ENCODE assay signal across 11 mouse cellular contexts in the genomic region with DNA sequence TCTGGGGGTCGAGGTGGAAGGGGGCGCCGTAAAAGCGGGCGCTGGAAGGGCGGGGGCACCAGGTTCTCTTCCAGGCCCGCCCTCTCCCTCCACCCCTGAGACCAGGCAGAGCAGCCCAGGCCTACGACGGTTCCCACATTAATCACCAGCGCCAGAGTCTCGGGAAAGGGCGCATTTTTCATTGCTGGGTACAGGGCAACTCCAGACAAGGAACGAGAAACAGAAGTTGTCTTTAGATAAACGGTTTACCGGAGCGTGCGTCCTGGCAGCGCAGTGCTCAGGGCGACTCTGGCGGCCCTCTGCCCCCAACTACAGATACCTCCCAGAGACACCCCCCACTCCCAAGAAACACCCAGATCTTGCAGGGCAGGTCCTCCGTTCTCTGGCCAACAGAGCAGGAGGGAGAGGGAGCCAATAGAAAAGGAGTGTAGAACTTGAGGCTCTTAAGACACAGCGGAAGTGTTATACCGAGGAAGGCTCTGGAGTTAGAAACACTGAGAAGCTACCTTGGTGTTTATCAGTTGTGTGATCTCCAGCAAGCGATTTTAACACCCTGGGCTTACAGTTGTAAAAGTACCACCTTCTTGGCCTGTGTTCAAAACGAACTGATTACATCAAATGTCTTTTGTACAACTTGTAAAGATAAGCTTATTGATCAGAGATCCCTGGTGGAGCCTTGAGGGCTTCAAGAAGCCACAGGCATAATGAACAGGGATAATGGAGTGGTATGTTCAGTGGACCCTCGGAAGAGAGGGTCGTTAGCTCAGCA. TPM values are rescaled to one million over a fixed set of nuclear protein-coding genes. Genes with fewer than 3 reads are reported as not detected.
DNase-seq lines count a peak whose midpoint lies in the region; ATAC-seq and TF ChIP-seq lines count a peak whose summit lies in the region.
"Had no signal": no experiment of that assay in that cellular context is flagged by ENCODE, and none has a peak within 500 bp of the region (broad histone marks: within the 10 kb centered on the region; RNA-seq: fewer than 3 reads in every experiment).

No protein-coding gene starts in this region.

- H3K4me3 ChIP-seq in heart, embryonic 11.5 days (ENCODE audit: low read depth, low read length) = peak overlapping the region; percentile 3; the same call in 1 of the 2 replicates
- no peak overlapping the region for H3K4me3 ChIP-seq in stomach, embryonic 14.5 days (ENCODE audit: low read depth, low read length)
- H3K4me3 ChIP-seq in stomach, postnatal 0 days (ENCODE audit: low read depth, low read length) = no peak overlapping the region
- H3K4me3 ChIP-seq in liver, embryonic 12.5 days = 0 out of 2 replicates have a peak overlapping the region, but pooled peaks have one; percentile 20
- no peak overlapping the region for H3K4me3 ChIP-seq in forebrain, embryonic 12.5 days (replicated peaks)
- H3K4me3 ChIP-seq: erythroblast, embryonic 14.5 days had no signal

- H3K4me1 ChIP-seq in heart, embryonic 11.5 days (ENCODE audit: control insufficient read depth, insufficient read depth, low read length) = peaks cover 3% of the 10 kb centered on the region; the same call in 1 of the 2 replicates
- peaks cover 7% of the 10 kb centered on the region for H3K4me1 ChIP-seq in stomach, embryonic 14.5 days (ENCODE audit: control insufficient read depth, insufficient read depth, low read length)
- no peaks in the 10 kb centered on the region for H3K4me1 ChIP-seq in stomach, postnatal 0 days (replicated peaks; ENCODE audit: control insufficient read depth, insufficient read depth)
- H3K4me1 ChIP-seq in liver, embryonic 12.5 days = peaks cover 11% of the 10 kb centered on the region; the same call in 1 of the 2 replicates
- H3K4me1 ChIP-seq in forebrain, embryonic 12.5 days = peaks cover 3% of the 10 kb centered on the region; the same call in 1 of the 2 replicates

- peaks cover 98% of the 10 kb centered on the region for H3K27me3 ChIP-seq in heart, embryonic 11.5 days (ENCODE audit: control insufficient read depth, insufficient read depth, low read length)
- peaks cover 73% of the 10 kb centered on the region for H3K27me3 ChIP-seq in stomach, embryonic 14.5 days (ENCODE audit: control insufficient read depth, insufficient read depth, low read length)
- H3K27me3 ChIP-seq in stomach, postnatal 0 days (ENCODE audit: control insufficient read depth, insufficient read depth, low read length) = peaks cover 37% of the 10 kb centered on the region
- peaks cover 99% of the 10 kb centered on the region for H3K27me3 ChIP-seq in liver, embryonic 12.5 days (replicated peaks)
- peaks cover 98% of the 10 kb centered on the region for H3K27me3 ChIP-seq in forebrain, embryonic 12.5 days

- no peak for DNase-seq in heart, adult 8-10 months (ENCODE audit: low spot score)
- no peak for DNase-seq in stomach, postnatal 0 days (ENCODE audit: low spot score)
- DNase-seq in layer of hippocampus, adult 11-12 months (ENCODE audit: low spot score) = no peak
- no peak for DNase-seq in thymus, postnatal 36 days
- DNase-seq: heart, adult 11 months had no signal

- no peak for TF ChIP-seq CTCF in stomach, postnatal 0 days (IDR thresholded peaks at IDR 0.05; ENCODE audit: low read depth)

- H3K36me3 ChIP-seq in heart, embryonic 11.5 days (ENCODE audit: control insufficient read depth, insufficient read depth, low read length) = no peaks in the 10 kb centered on the region
- H3K36me3 ChIP-seq in stomach, embryonic 14.5 days (ENCODE audit: control insufficient read depth, insufficient read depth, low read length) = no peaks in the 10 kb centered on the region
- H3K36me3 ChIP-seq in stomach, postnatal 0 days (ENCODE audit: control insufficient read depth, insufficient read depth, low read length) = no peaks in the 10 kb centered on the region
- no peaks in the 10 kb centered on the region for H3K36me3 ChIP-seq in liver, embryonic 12.5 days
- no peaks in the 10 kb centered on the region for H3K36me3 ChIP-seq in forebrain, embryonic 12.5 days (replicated peaks)

- ATAC-seq in heart, embryonic 11.5 days (replicated peaks; ENCODE audit: insufficient number of reproducible peaks, low FRiP score, low TSS enrichment) = no peak
- ATAC-seq in stomach, embryonic 14.5 days (ENCODE audit: insufficient number of reproducible peaks, insufficient read depth, low FRiP score, low read depth) = no peak
- ATAC-seq in stomach, postnatal 0 days (ENCODE audit: low FRiP score, low TSS enrichment) = no peak
- ATAC-seq in liver, embryonic 12.5 days = no peak
- ATAC-seq in forebrain, embryonic 12.5 days (ENCODE audit: low FRiP score) = no peak

- under 1% methylated on average over 27 of the region's 27 CpGs for WGBS in heart, embryonic 11.5 days (ENCODE audit: insufficient replicate concordance)
- WGBS in stomach, embryonic 14.5 days = under 1% methylated on average over 27 of the region's 27 CpGs
- WGBS in stomach, postnatal 0 days = 1% methylated on average over 27 of the region's 27 CpGs
- under 1% methylated on average over 27 of the region's 27 CpGs for WGBS in liver, embryonic 12.5 days (ENCODE audit: insufficient replicate concordance)
- WGBS in forebrain, embryonic 12.5 days = under 1% methylated on average over 27 of the region's 27 CpGs

- no peak overlapping the region for H3K9ac ChIP-seq in heart, embryonic 11.5 days (ENCODE audit: low read depth, low read length)
- H3K9ac ChIP-seq in stomach, embryonic 14.5 days (replicated peaks; ENCODE audit: low read depth, low read length) = no peak overlapping the region
- H3K9ac ChIP-seq in stomach, postnatal 0 days (ENCODE audit: low read length) = no peak overlapping the region
- H3K9ac ChIP-seq in liver, embryonic 12.5 days = no peak overlapping the region
- no peak overlapping the region for H3K9ac ChIP-seq in forebrain, embryonic 12.5 days

- H3K4me2 ChIP-seq in heart, embryonic 11.5 days = peak overlapping the region; percentile 25; the same call in 1 of the 2 replicates
- H3K4me2 ChIP-seq in stomach, embryonic 14.5 days (replicated peaks; ENCODE audit: low read depth, low read length) = peak overlapping the region; percentile 16
- H3K4me2 ChIP-seq in stomach, postnatal 0 days (replicated peaks; ENCODE audit: low read depth) = no peak overlapping the region; the same call in 1 of the 2 replicates
- peak overlapping the region; percentile 37 for H3K4me2 ChIP-seq in liver, embryonic 12.5 days
- no peak overlapping the region for H3K4me2 ChIP-seq in forebrain, embryonic 12.5 days

- H3K27ac ChIP-seq in heart, embryonic 11.5 days (ENCODE audit: low read depth, low read length) = no peak overlapping the region
- H3K27ac ChIP-seq in stomach, embryonic 14.5 days (ENCODE audit: low read length) = no peak overlapping the region
- H3K27ac ChIP-seq in stomach, postnatal 0 days (replicated peaks) = no peak overlapping the region
- no peak overlapping the region for H3K27ac ChIP-seq in liver, embryonic 12.5 days
- H3K27ac ChIP-seq in forebrain, embryonic 12.5 days = no peak overlapping the region

- H3K9me3 ChIP-seq in heart, embryonic 11.5 days (replicated peaks; ENCODE audit: control insufficient read depth, low read length) = no peaks in the 10 kb centered on the region
- no peaks in the 10 kb centered on the region for H3K9me3 ChIP-seq in stomach, embryonic 14.5 days (ENCODE audit: control insufficient read depth, low read depth, low read length)
- no peaks in the 10 kb centered on the region for H3K9me3 ChIP-seq in stomach, postnatal 0 days (ENCODE audit: control insufficient read depth, low read length)
- no peaks in the 10 kb centered on the region for H3K9me3 ChIP-seq in liver, embryonic 12.5 days (replicated peaks)
- H3K9me3 ChIP-seq in forebrain, embryonic 12.5 days = no peaks in the 10 kb centered on the region

- no peak for TF ChIP-seq EP300 in stomach, postnatal 0 days (optimal IDR thresholded peaks at IDR 0.05)

RNA-seq across cellular contexts. Expression of gene Nkx2-3, which starts 12.2 kb away (rescaled TPM):
- not detected in 2 replicates for polyA plus RNA-seq in heart, embryonic 11.5 days (2014; fragmentation: Nextera tagmentation; extraction: Ambion mirVana)
- total RNA-seq in heart, adult 8-10 months (2022) = not detected
- 5.5 and 6.9 TPM in 2 replicates for polyA plus RNA-seq in stomach, embryonic 14.5 days (2014; fragmentation: Nextera tagmentation; extraction: Ambion mirVana)
- polyA plus RNA-seq in stomach, postnatal 0 days (2015; fragmentation: Nextera tagmentation; extraction: Ambion mirVana) = 5.4 and 5.7 TPM in 2 replicates
- polyA plus RNA-seq in liver, embryonic 12.5 days (2016; fragmentation: Nextera tagmentation; extraction: Ambion mirVana) = 0.33 and 1.2 TPM in 2 replicates
- 6.3 and 8.3 TPM in 2 replicates for polyA plus RNA-seq in forebrain, embryonic 12.5 days (2016; fragmentation: Nextera tagmentation; extraction: Ambion mirVana)
- total RNA-seq: liver, adult 2 months had no signal
- polyA plus RNA-seq: erythroblast, embryonic 14.5 days had no signal

Comparison
In these comparisons a context has a peak if more than half of its experiments do, and no peak if none do; other contexts are left out.
1. H3K4me2 ChIP-seq: peak in heart, embryonic 11.5 days (single experiment), stomach, embryonic 14.5 days (single experiment) and liver, embryonic 12.5 days (single experiment); none in stomach, postnatal 0 days (single experiment) and forebrain, embryonic 12.5 days (single experiment).
2. H3K4me3 ChIP-seq: peak in heart, embryonic 11.5 days (single experiment) and liver, embryonic 12.5 days (single experiment); none in stomach, embryonic 14.5 days (single experiment), stomach, postnatal 0 days (single experiment) and forebrain, embryonic 12.5 days (single experiment).